Comparison of ENCODE assay signal across 11 mouse cellular contexts in the genomic region with DNA sequence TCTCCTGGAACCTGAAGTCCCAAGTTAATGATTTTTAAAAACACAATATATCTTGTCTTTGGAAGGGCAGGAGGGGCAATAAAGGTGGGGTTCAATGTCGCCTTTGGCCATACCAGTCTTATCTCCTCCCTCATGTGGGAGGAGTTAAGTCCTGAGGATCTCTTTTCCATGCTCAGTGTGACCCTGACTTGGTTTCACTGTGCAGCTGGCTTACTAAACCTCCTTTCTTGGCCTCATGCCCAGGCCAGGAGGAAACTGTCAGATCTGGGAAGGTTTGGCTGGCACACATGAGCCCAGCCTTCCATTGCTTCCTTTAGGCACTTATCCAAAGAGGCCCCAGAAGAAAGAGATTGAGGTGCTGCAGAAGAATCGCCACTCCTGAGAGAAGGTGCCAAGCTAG. TPM values are rescaled to one million over a fixed set of nuclear protein-coding genes. Genes with fewer than 3 reads are reported as not detected.
A peak's percentile ranks its signal among the peaks of the same experiment; 100 is the strongest.
DNase-seq lines count a peak whose midpoint lies in the region; ATAC-seq and TF ChIP-seq lines count a peak whose summit lies in the region.
"Had no signal": no experiment of that assay in that cellular context is flagged by ENCODE, and none has a peak within 500 bp of the region (broad histone marks: within the 10 kb centered on the region; RNA-seq: fewer than 3 reads in every experiment).

A gene (plus strand): TSS at position 189 of the 400 bp plus-strand sequence.

- peak; percentile 4 to 18 for DNase-seq in layer of hippocampus, postnatal 10 days (ENCODE audit: low spot score in 2 of 2)
- no peak for DNase-seq in layer of hippocampus, adult 2 months (ENCODE audit: low spot score in 2 of 2)
- DNase-seq in adrenal gland, adult 2 months = peak; percentile 87
- peak; percentile 57 for DNase-seq in heart, postnatal 4 days
- peak; percentile 72 for DNase-seq in lung, postnatal 36 days
- no peak for DNase-seq in urinary bladder, postnatal 4 days (ENCODE audit: low spot score in 2 of 2)

- ATAC-seq in megakaryocyte-erythroid progenitor cell, adult 5-6 weeks (replicated peaks; ENCODE audit: low FRiP score, low TSS enrichment, poor library complexity, severe bottlenecking) = no peak
- ATAC-seq in frontal cortex, adult (ENCODE audit: low TSS enrichment) = no peak

- no peak for TF ChIP-seq CTCF in layer of hippocampus, adult 2 months (conservative IDR thresholded peaks at IDR 0.05)

- H3K4me3 ChIP-seq in layer of hippocampus, adult 2 months = no peak within 1 kb of the TSS
- H3K4me3 ChIP-seq: embryonic facial prominence, embryonic 12.5 days; lung, embryonic 15.5 days had no signal

- no peak within 1 kb of the TSS for H3K27ac ChIP-seq in layer of hippocampus, adult 2 months
- H3K27ac ChIP-seq: embryonic facial prominence, embryonic 12.5 days; lung, embryonic 15.5 days had no signal

RNA-seq across cellular contexts. Expression of the gene that starts here (rescaled TPM):
- not detected for total RNA-seq in layer of hippocampus, postnatal 10 days (2021)
- not detected for total RNA-seq in layer of hippocampus, adult 2 months (2021)
- total RNA-seq in adrenal gland, adult 2 months (2021) = not detected
- not detected in 2 replicates for polyA plus RNA-seq in adrenal gland, adult 2 months (2012; rRNA removed)
- not detected for total RNA-seq in heart, postnatal 4 days (2021)
- total RNA-seq in megakaryocyte-erythroid progenitor cell, adult 5-6 weeks (2014; fragmentation: Nextera tagmentation) = not detected in 2 replicates
- not detected in 2 replicates for total RNA-seq in megakaryocyte-erythroid progenitor cell, adult 5-6 weeks (2017)
- polyA plus RNA-seq: embryonic facial prominence, embryonic 12.5 days; lung, embryonic 15.5 days; spleen, adult 2 months had no signal

Comparison
In these comparisons a context has a peak if more than half of its experiments do, and no peak if none do; other contexts are left out.
1. Peak in DNase-seq in layer of hippocampus, postnatal 10 days; RNA of the gene not detected or under 1 TPM.
2. Peak in DNase-seq in adrenal gland, adult 2 months; RNA of the gene not detected or under 1 TPM.
3. Peak in DNase-seq in heart, postnatal 4 days; RNA of the gene not detected or under 1 TPM.